Mouse (Mus musculus): Measurements from ENCODE around the gene Mrtfa.
A peak's percentile ranks its signal among the peaks of the same experiment; 100 is the strongest.

Gene Mrtfa

GRCm38 (mm10) chr15:81154846-81155624, 35.5 kb downstream of the Mrtfa start:
- no peak for DNase-seq (ENCODE audit: low spot score)

GRCm38 (mm10) chr15:81141956-81142576, 48.5 kb downstream of the Mrtfa start:
- DNase-seq (ENCODE audit: low spot score): no peak

DNA sequence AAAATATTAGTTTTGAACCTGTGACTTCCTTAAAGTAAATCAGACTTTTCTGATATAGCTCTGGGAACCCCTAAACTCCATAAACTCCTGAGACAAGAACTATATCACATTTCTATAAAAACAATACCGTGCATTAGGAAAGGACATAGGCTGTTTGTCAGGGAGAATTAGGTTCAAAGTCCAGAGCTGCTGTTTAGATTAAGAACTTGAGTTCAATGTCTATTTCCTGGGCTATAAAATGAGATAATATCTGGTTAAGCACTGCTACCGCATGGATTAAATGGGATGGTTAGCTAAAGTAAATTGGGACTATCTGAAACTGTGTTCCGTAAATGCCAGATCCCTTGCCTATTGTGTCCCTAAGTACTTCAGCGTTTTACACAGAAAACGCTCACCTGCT, 50.6 kb downstream of the Mrtfa start:
- DNase-seq (ENCODE audit: low spot score): no peak

DNA sequence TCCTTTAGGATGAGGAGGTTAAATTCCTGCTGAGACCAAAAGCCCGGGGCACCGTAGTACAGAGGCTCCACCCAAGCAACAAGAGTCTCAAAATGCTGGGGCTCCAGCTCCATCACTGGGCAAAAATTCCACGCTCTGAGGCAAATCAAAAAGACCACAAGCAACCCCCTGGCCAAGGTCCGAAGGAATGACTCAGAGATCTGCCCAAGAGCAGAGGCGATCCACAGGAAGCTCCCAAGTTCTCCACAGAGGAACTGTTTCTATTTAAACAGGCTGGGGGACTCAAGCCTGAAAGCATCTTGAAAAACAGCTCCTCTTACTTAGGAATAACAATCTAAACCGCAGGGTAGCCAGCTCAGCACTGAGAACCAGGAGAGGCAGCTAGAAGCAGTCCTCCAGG, 53.3 kb downstream of the Mrtfa start:
- no peak for DNase-seq (ENCODE audit: low spot score)

GRCm38 (mm10) chr15:81133781-81134180, 56.8 kb downstream of the Mrtfa start:
- DNase-seq (ENCODE audit: low spot score): no peak

GRCm38 (mm10) chr15:81131152-81131551, 59.4 kb downstream of the Mrtfa start:
- DNase-seq (ENCODE audit: low spot score): no peak

DNA sequence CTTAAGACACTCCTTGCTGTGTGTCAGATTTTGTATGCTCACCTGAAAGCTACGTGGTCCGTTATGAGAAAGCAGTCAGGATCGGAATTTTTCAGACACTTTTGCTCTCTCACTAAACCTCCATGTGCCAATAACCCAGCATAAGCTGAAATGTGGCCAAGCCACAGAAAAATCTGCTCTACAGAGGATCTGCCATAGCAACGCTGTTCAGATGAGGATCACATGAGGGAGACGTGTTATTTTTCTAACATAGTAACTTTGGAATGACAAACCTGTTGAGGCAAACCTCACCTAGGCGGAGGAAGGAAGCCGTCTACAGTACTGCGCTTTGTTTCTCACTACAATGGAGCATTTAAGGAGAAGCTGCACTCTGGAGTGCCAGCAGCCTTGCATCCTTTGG, 60.6 kb downstream of the Mrtfa start:
- DNase-seq (ENCODE audit: low spot score): no peak

DNA sequence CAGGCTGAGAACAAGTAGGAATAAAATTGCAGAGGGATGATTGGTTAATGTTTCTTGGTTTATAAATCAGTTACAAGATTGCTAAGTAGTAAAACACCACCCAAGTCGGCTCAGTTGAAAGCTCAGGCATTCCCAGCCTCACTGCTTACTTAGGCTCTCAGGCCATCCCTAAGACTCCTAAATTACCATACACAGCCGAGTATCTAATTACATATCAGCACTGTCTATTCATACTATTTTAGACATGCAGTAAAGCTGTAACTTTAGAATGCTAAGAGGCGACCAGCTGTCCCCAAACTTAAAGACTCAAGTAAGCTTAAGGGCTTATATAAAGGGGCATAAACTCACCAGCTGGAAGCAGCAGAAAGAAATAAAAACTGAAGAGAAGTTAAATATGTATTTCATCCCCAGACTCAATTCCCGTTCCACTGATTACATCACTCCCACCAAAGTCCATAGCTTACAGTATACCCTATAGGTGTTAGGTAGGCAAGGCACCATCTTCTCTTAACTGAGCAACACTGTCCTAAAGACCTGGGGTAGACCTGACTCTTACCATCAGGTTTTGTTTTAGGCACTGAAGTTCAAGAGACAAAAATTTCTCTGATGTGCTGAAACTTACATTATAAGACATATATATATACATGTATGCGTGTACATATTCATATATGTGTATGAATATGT, 62.3 kb downstream of the Mrtfa start:
- DNase-seq (ENCODE audit: low spot score): no peak

DNA sequence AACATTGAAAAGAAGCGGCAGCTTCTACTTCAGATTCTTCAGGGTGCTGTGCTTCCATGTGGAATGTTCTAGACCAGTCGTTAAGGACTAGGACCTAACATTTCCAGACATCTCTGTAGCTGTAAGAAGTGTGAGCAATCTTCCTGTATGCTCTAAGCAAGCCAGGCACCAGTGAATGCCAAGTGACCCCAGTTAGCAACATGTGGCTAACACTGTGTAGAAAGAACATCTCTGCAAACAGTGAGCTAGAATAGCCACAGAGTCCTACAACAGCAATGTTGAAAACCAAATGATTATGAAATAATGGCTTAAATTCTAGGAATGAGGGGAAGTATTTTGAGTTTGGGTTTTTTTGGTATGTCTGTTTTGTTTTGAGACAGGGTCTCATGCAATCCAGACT, 66.3 kb downstream of the Mrtfa start:
- DNase-seq (ENCODE audit: low spot score): no peak

DNA sequence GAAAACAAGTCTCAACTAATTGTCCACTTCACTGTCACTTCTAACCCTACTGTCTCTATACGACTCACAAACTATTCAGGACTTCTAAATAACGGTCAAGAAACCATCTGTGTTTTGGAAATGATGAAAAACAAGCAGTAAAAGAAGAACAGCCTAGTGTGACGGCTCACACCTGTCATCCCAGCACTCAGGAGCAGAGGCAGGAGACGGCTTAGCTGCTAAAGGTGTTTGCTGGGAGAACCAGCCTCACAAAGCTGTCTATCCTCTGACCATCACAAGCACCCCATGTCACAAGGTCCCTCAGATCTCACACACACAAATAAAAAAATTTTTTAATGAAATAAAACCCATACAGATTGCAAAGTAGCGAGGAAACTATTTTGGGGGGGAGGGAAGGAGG, 67.4 kb downstream of the Mrtfa start:
- DNase-seq (ENCODE audit: low spot score): no peak

DNA sequence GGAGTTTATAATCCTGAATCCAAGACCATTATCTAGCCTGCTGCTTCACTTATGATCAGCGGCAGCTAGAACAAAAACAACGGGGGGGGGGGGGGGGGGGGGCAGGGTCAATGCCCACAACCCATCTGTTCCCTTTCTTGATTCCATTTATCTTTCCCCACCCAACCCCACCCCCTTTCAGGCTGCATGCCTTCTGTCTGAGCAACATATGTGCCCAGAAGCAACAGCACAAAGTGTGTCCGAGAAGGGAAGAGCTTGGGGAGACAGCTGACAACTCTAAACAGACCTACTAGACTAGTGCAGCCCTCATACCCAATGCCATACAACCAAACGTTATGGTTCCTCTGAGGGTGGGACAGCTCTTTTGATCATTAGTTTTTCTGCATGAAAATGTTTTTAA, 68.0 kb downstream of the Mrtfa start:
- peak; percentile 19 for DNase-seq (ENCODE audit: low spot score)

DNA sequence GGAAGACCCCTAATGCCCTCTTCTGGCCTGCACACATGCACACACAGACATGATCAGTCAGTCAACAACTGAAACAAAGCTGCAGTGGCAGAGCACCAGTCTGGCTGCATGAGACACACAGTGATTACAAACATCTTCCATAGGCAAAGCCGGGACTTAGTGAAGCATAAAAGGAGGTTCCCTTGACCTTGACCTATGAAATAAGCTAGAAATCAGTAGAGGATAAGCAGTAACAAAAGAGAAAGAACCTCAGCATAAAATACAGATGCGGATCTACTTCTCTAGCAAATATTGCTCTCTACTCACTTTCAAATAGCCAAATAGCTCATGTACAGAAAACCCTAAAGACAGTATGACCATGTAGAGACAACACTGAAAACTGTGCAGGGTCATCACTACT, 68.5 kb downstream of the Mrtfa start:
- no peak for DNase-seq (ENCODE audit: low spot score)

DNA sequence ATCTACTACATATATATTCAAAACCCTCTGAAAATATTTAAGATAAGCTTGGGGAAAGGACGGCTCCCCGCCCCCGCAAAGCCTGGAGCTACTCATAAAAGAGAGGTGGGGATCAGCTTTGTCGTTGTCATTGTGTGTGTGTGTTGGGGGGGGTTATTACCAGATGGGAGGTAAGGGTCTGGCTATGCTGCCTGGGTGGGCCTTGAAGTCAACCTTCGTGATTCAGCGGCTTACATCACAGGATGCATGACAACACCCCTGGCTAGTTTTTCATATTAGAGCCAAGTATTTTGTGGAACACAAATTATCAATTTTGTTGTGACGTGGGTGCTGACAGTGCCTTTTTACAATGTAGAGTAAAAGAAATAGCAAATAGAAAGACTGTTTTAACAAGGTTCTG, 69.6 kb downstream of the Mrtfa start:
- no peak for DNase-seq (ENCODE audit: low spot score)

GRCm38 (mm10) chr15:81120140-81120539, 70.4 kb downstream of the Mrtfa start:
- no peak for DNase-seq (ENCODE audit: low spot score)

DNA sequence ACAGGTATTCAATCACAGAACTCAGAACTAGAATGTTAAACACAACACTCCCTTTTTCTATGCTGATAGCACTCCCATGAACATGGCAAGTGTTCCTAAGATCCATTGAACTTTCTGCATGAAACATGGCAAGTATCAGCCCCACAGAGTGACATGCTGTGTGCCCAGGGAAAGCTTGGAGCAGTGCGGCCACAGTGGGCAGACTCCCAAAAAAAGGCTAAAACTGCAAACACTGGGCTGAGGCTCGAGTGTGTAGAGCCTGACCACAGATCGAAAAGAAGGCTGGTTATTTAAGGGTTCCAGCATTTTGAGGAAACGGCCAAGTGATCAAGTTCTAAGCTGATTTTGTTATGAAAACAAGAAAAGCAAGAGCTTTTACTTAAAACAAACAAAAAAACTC, 72.3 kb downstream of the Mrtfa start:
- no peak for DNase-seq (ENCODE audit: low spot score)

DNA sequence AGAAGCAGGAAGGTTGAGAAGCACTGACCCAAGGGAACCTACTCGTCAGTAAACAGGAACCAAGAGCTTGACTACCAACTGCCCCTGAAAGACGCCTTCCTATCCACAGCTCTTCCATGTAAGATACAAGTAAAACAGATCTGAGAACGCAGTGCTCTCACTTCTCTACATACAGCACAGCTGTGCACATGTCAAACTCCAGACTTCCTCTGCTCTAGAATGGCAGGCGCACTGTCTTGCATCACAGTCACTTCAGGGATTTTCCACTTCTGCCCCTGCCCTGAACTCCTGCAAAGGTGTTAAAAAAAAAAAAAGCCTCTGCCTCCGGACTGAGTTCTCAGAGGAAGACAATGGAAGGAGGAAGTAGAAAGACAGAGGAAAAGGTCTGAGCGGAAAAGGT, 78.0 kb downstream of the Mrtfa start:
- no peak for DNase-seq (ENCODE audit: low spot score)

- no peak for DNase-seq (ENCODE audit: low spot score)
Observed at GRCm38 (mm10) chr15:81110315-81110714, 80.2 kb downstream of the Mrtfa start.

DNA sequence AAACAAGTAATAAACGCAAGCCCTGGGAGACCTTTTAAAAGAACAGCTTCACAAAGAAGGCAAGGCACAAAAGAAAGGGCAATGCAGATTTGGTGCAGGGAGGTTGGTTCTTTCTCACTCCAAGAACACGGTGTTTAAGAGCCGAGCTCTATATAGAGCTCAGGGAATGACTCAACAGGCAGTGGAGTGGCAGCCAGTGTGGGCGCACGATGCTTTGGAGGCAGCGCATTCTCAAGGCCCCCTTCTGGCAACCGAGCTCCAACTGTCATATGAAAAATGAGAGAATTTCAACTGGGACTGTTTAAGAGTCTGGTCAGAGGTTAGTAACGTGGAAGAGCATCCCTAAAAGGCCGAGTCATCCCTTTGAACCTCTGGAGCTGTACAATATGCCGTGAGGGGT, 84.6 kb downstream of the Mrtfa start:
- DNase-seq (ENCODE audit: low spot score): peak; percentile 24

GRCm38 (mm10) chr15:81104585-81105259, 85.8 kb downstream of the Mrtfa start:
- DNase-seq (ENCODE audit: low spot score): peak; percentile 49

- DNase-seq (ENCODE audit: low spot score): no peak
Observed at GRCm38 (mm10) chr15:81103500-81103899, 87.1 kb downstream of the Mrtfa start.

DNA sequence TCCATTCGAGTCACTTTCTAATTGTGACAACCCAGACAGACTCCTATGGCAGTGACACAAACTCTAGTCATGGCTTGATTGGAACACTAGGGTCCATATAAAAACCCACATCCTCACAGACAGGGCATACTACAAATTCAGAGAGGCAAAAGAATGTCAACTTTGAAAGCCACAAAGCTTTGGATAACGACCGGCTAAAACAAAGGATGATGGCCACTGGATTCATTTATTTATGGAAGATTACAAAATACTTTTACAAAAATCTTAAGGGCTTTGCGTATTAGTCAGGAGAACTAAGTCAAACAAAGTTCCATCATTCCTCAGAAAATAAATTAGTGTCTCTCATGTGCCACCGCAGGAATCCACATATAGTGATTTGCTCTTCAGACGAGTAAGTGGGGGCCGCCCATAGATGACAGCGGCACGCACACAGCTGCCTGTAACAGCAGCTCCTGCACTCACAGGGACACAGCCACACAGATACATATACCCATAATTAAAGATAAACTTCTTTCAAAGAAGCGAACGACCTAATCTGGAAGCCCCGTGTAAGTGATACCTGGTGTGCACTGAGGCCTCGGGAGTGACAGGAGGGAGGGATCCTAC, 88.2 kb downstream of the Mrtfa start:
- DNase-seq (ENCODE audit: low spot score): no peak

- no peak for DNase-seq (ENCODE audit: low spot score)
Observed at GRCm38 (mm10) chr15:81101316-81101715, 89.2 kb downstream of the Mrtfa start.

Measured in embryo, embryonic 10.5 days (tissue).